Mouse (Mus musculus) heart, embryonic 11.5 days (tissue): ENCODE results near the gene Fam131a. TPM values are rescaled to one million over a fixed set of nuclear protein-coding genes. Genes with fewer than 3 reads are reported as not detected.

Experiments
- polyA plus RNA-seq: library from polyadenylated mRNA; unstranded; fragments of >200 nt; fragmentation: Nextera tagmentation; extraction: Ambion mirVana; gene quantifications from 2 replicates; pipeline ENCODE4 v1.2.1, GENCODE M21; 2014

Fam131a gene
- polyA plus RNA-seq, 1 experiment from 2014 or later: 2.6 TPM

Other genes starting within 250 kb of the Fam131a start
- 83.3 and 96.1 TPM in 2 replicates for gene Eif2b5, start 194.4 kb upstream of the Fam131a start, polyA plus RNA-seq
- gene Dvl3, start 176.3 kb upstream of the Fam131a start, polyA plus RNA-seq: 32.2 and 34.8 TPM in 2 replicates
- gene Ap2m1, start 157.8 kb upstream of the Fam131a start, polyA plus RNA-seq: 490 and 502 TPM in 2 replicates
- gene Abcf3, start 144.7 kb upstream of the Fam131a start, polyA plus RNA-seq: 41.4 and 44.9 TPM in 2 replicates
- gene Vwa5b2, start 103.8 kb upstream of the Fam131a start, polyA plus RNA-seq: 0.08 and 0.20 TPM in 2 replicates
- 26.6 and 28.0 TPM in 2 replicates for gene Eef1akmt4, start 81.6 kb upstream of the Fam131a start, polyA plus RNA-seq
- gene Gm49333, start 81.6 kb upstream of the Fam131a start, polyA plus RNA-seq: 0.10 TPM in 1 of 2 replicates, not detected in the other
- 39.5 and 41.3 TPM in 2 replicates for gene Alg3, start 81.5 kb upstream of the Fam131a start, polyA plus RNA-seq
- gene Camk2n2, start 72.0 kb upstream of the Fam131a start, polyA plus RNA-seq: 0.84 and 0.96 TPM in 2 replicates
- gene Ece2, start 63.4 kb upstream of the Fam131a start, polyA plus RNA-seq: 1.3 and 1.6 TPM in 2 replicates
- 275 and 327 TPM in 2 replicates for gene Psmd2, start 41.6 kb upstream of the Fam131a start, polyA plus RNA-seq
- 117 and 133 TPM in 2 replicates for gene Eif4g1, start 24.9 kb upstream of the Fam131a start, polyA plus RNA-seq
- gene Polr2h, start 24.4 kb downstream of the Fam131a start, polyA plus RNA-seq: 65.0 and 65.9 TPM in 2 replicates
- 5.7 and 6.7 TPM in 2 replicates for gene Clcn2, start 24.5 kb downstream of the Fam131a start, polyA plus RNA-seq
- gene Chrd, start 39.9 kb downstream of the Fam131a start, polyA plus RNA-seq: 0.21 and 0.42 TPM in 2 replicates
- 0.49 TPM in 1 of 2 replicates, not detected in the other for gene Thpo, start 41.3 kb downstream of the Fam131a start, polyA plus RNA-seq